Mouse (Mus musculus) limb, embryonic 15.5 days (tissue): ENCODE measurements around the gene Zfp566. TPM values are rescaled to one million over a fixed set of nuclear protein-coding genes. Genes with fewer than 3 reads are reported as not detected.
"Not testable (repeated sequence)": the region's sequence is repeated elsewhere in the genome, so short reads cannot be mapped to it uniquely, and the experiment has no call there.

Experiments used
- ATAC-seq: fragments of 200-750 bp; cut with Nextera tagmentation; 2 replicates; pipeline ENCODE4 v1.8.0; 2017; ENCODE audit warnings: low read depth, moderate TSS enrichment; ENCODE audit not compliant: insufficient number of reproducible peaks, low FRiP score, low TSS enrichment
- H3K27ac ChIP-seq: fragments of 300-500 bp; sonication (generic); 2 replicates; pipeline ENCODE4 v1.5.1; 2015; ENCODE audit warnings: moderate library complexity, mild to moderate bottlenecking, inconsistent platforms
- H3K27me3 ChIP-seq: fragments of 300-500 bp; sonication (generic); 2 replicates; pipeline ENCODE4 v1.6.1; 2015; ENCODE audit warnings: inconsistent platforms
- H3K36me3 ChIP-seq: fragments of 300-500 bp; sonication (generic); 2 replicates; pipeline ENCODE4 v1.6.1; 2015; ENCODE audit warnings: inconsistent platforms
- H3K4me1 ChIP-seq: fragments of 300-500 bp; sonication (generic); 2 replicates; pipeline ENCODE4 v1.6.1; 2015; ENCODE audit warnings: inconsistent platforms
- H3K4me2 ChIP-seq: fragments of 300-500 bp; sonication (generic); 2 replicates; pipeline ENCODE4 v1.6.1; 2015; ENCODE audit warnings: mild to moderate bottlenecking, inconsistent platforms
- H3K4me3 ChIP-seq: fragments of 300-500 bp; sonication (generic); 2 replicates; pipeline ENCODE4 v1.5.1; 2015; ENCODE audit warnings: mild to moderate bottlenecking, inconsistent platforms
- H3K9ac ChIP-seq: fragments of 300-500 bp; sonication (generic); 2 replicates; pipeline ENCODE4 v1.6.1; 2015; ENCODE audit warnings: inconsistent platforms
- H3K9me3 ChIP-seq: fragments of 300-500 bp; sonication (generic); 2 replicates; pipeline ENCODE4 v1.6.1; 2016; ENCODE audit warnings: inconsistent platforms
- WGBS: fragments of 180-500 bp; shearing (Covaris S2); methylation state at CpG from one replicate; pipeline ENCODE4 v1.1.7; 2015; 5-methylcytosine and 5-hydroxymethylcytosine counted together
- polyA plus RNA-seq: library from polyadenylated mRNA; unstranded; fragments of >200 nt; fragmentation: Nextera tagmentation; extraction: Ambion mirVana; gene quantifications from 2 replicates; pipeline ENCODE4 v1.2.1, GENCODE M21; 2015

Zfp566 gene
- 9.5 and 12.7 TPM in 2 replicates for polyA plus RNA-seq

GRCm38 (mm10) chr7:30090092-30090969 lies at the start of gene Zfp566, which contains the start of gene Gm26920:
Gene Zfp566 (minus strand): TSS chr7:30090527.
Gene Gm26920 (minus strand): TSS chr7:30090410.
- Histone ChIP-seq H3K9ac (peak within 1 kb of the TSS; percentile 61), H3K27me3 (no peaks in the 10 kb centered on the region), H3K4me3 (peak within 1 kb of the TSS; percentile 62), H3K4me1 (peaks cover 25% of the 10 kb centered on the region), H3K36me3 (peaks cover 18% of the 10 kb centered on the region), H3K9me3 (no peaks in the 10 kb centered on the region), H3K4me2 (peak within 1 kb of the TSS; percentile 73), H3K27ac (peak within 1 kb of the TSS; percentile 87)
- under 1% methylated on average over 40 of the region's 40 CpGs for WGBS
- ATAC-seq = peak; percentile 92

- H3K9me3 ChIP-seq = no peaks in the 10 kb centered on the region
- no peaks in the 10 kb centered on the region for H3K4me1 ChIP-seq
- H3K4me3 ChIP-seq = no peak overlapping the region
- no peak overlapping the region for H3K9ac ChIP-seq
- H3K36me3 ChIP-seq = peaks cover 76% of the 10 kb centered on the region
- no peak overlapping the region for H3K4me2 ChIP-seq
- no peak for ATAC-seq
- no peak overlapping the region for H3K27ac ChIP-seq
- 92% methylated on average over 10 of the region's 10 CpGs for WGBS
- H3K27me3 ChIP-seq = no peaks in the 10 kb centered on the region
Measured at GRCm38 (mm10) chr7:30136826-30137225, 46.5 kb upstream of the Zfp566 start.

DNA sequence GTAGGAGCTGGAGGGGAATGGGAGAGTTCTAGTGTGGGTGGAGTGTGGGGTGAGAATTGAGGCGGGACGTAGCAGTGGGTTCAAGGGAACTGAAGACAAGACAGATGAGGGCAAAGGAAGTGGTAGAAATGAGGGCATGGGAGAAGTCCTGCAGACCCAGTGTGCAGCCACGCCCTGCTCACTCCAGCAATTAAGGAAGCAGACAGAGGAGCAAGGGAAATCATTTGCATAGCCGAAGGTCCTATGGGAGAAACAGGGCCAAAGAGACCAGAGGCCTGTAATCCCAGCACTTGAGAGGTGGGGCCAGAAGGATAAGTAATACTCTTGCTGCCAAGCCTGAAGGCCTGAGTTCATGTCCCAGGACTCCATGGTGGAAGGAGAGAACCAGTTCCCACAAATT lies 42.1 kb upstream of the Zfp566 start:
- no peak overlapping the region for H3K4me2 ChIP-seq
- no peak overlapping the region for H3K9ac ChIP-seq
- H3K27ac ChIP-seq = no peak overlapping the region
- no peaks in the 10 kb centered on the region for H3K9me3 ChIP-seq
- H3K36me3 ChIP-seq = peaks cover 88% of the 10 kb centered on the region
- ATAC-seq = no peak
- WGBS = 87% methylated on average over 4 of the region's 4 CpGs
- no peak overlapping the region for H3K4me3 ChIP-seq
- no peaks in the 10 kb centered on the region for H3K4me1 ChIP-seq
- no peaks in the 10 kb centered on the region for H3K27me3 ChIP-seq

GRCm38 (mm10) chr7:30129900-30130299 lies 39.6 kb upstream of the Zfp566 start:
- no peak overlapping the region for H3K4me3 ChIP-seq
- no peaks in the 10 kb centered on the region for H3K27me3 ChIP-seq
- no peaks in the 10 kb centered on the region for H3K4me1 ChIP-seq
- no peak overlapping the region for H3K9ac ChIP-seq
- H3K27ac ChIP-seq = no peak overlapping the region
- peaks cover 85% of the 10 kb centered on the region for H3K36me3 ChIP-seq
- H3K9me3 ChIP-seq = no peaks in the 10 kb centered on the region
- no peak for ATAC-seq
- 97% methylated on average over 8 of the region's 8 CpGs for WGBS
- H3K4me2 ChIP-seq = no peak overlapping the region

DNA sequence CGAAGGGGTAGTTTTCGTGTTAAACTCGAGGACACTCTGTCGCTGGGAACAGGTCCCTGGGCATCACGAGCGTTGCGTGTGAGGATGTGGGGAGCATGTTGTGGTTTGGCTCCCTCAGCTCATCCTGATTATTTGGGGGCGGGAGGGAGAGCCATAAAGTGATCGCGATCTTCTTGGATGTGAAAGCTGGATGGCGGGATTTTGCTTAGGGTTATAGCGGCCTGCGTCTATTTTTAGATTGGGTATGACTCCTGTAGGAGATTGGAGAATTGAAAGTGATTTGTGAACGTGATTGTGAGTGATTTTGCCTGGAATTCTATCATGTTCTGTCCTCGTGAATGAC lies 31.8 kb upstream of the Zfp566 start:
- ATAC-seq = no peak

GRCm38 (mm10) chr7:30121308-30122187 lies 31.2 kb upstream of the Zfp566 start, which contains the start of gene Zfp382:
Gene Zfp382 (plus strand): TSS chr7:30121942.
- Histone ChIP-seq H3K9me3 (no peaks in the 10 kb centered on the region), H3K9ac (peak within 1 kb of the TSS; percentile 70), H3K36me3 (peaks cover 11% of the 10 kb centered on the region; the same call in 1 of the 2 replicates), H3K4me1 (peaks cover 3% of the 10 kb centered on the region; the same call in 1 of the 2 replicates), H3K4me2 (peak within 1 kb of the TSS; percentile 82), H3K27me3 (no peaks in the 10 kb centered on the region), H3K27ac (peak within 1 kb of the TSS; percentile 90), H3K4me3 (peak within 1 kb of the TSS; percentile 63)
- peak; percentile 92 for ATAC-seq
- under 1% methylated on average over 61 of the region's 61 CpGs for whole genome bisulfite sequencing

More for the DNA sequence above, 31.8 kb upstream of the Zfp566 start:
- no peaks in the 10 kb centered on the region for H3K27me3 ChIP-seq
- peaks cover 3% of the 10 kb centered on the region; the same call in 1 of the 2 replicates for H3K4me1 ChIP-seq
- 3% methylated on average over 15 of the region's 15 CpGs for WGBS
- H3K4me3 ChIP-seq = peak overlapping the region; percentile 63
- peak overlapping the region; percentile 82 for H3K4me2 ChIP-seq
- no peaks in the 10 kb centered on the region for H3K9me3 ChIP-seq
- H3K9ac ChIP-seq = peak overlapping the region; percentile 70
- peak overlapping the region; percentile 90 for H3K27ac ChIP-seq
- peaks cover 17% of the 10 kb centered on the region for H3K36me3 ChIP-seq

- H3K4me1 ChIP-seq, H3K9ac ChIP-seq, ATAC-seq, H3K9me3 ChIP-seq, H3K36me3 ChIP-seq, H3K4me2 ChIP-seq, H3K27ac ChIP-seq, H3K27me3 ChIP-seq, H3K4me3 ChIP-seq: not testable (repeated sequence)
- 92% methylated on average over 12 of the region's 12 CpGs for WGBS
Measured at GRCm38 (mm10) chr7:30117935-30118334, 27.6 kb upstream of the Zfp566 start.

- H3K36me3 ChIP-seq = no peaks in the 10 kb centered on the region
- 92% methylated on average over 5 of the region's 5 CpGs for WGBS
- no peak overlapping the region for H3K27ac ChIP-seq
- H3K9ac ChIP-seq = no peak overlapping the region
- no peak overlapping the region for H3K4me2 ChIP-seq
- H3K9me3 ChIP-seq = peaks cover 10% of the 10 kb centered on the region
- no peaks in the 10 kb centered on the region for H3K27me3 ChIP-seq
- no peak overlapping the region for H3K4me3 ChIP-seq
- no peak for ATAC-seq
- no peaks in the 10 kb centered on the region for H3K4me1 ChIP-seq
Measured at GRCm38 (mm10) chr7:30116076-30116475, 25.7 kb upstream of the Zfp566 start.

GRCm38 (mm10) chr7:30099297-30099696 lies 9.0 kb upstream of the Zfp566 start:
- H3K27me3 ChIP-seq = no peaks in the 10 kb centered on the region
- H3K36me3 ChIP-seq = peaks cover 63% of the 10 kb centered on the region
- no peak for ATAC-seq
- WGBS = 92% methylated on average over 13 of the region's 13 CpGs
- no peak overlapping the region for H3K4me3 ChIP-seq
- H3K9ac ChIP-seq = no peak overlapping the region
- H3K4me1 ChIP-seq = peaks cover under 1% of the 10 kb centered on the region
- no peak overlapping the region for H3K27ac ChIP-seq
- no peak overlapping the region for H3K4me2 ChIP-seq
- peaks cover 8% of the 10 kb centered on the region; the same call in 1 of the 2 replicates for H3K9me3 ChIP-seq

DNA sequence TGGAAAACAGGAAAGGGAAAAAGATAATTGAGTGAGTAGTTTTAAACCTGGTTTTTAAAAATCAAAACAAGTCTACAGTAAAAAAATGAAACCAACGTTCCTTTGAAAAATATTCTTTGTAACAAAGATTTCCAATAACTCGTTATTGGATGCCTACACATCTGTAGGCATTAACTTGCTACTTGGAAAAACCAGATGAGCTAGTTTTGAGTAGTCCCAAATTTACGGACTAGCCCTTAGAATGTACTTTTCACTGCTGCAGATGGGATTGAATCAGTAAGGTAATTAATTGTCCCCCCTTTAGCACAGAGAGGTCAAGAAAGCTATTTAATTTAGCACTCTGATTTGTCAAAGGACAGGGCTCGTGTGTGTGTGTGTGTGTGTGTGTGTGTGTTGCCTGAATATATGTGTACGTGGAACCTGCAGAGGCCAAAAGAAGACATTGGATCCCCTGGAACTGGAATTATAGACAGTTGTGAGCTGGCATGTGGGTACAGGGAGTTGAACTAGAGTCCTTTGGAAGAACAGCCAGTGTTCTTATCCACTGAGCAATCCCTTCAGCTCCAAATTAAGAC lies 5.3 kb upstream of the Zfp566 start:
- Histone ChIP-seq H3K27me3 (no peaks in the 10 kb centered on the region), H3K4me3 (peak overlapping the region; percentile 62), H3K9ac (peak overlapping the region; percentile 37; the same call in 1 of the 2 replicates), H3K9me3 (no peaks in the 10 kb centered on the region), H3K4me2 (peak overlapping the region; percentile 55), H3K4me1 (peaks cover 7% of the 10 kb centered on the region), H3K36me3 (peaks cover 32% of the 10 kb centered on the region), H3K27ac (peak overlapping the region; percentile 99)
- 2% methylated on average over 5 of the region's 5 CpGs for WGBS
- ATAC-seq = no peak

DNA sequence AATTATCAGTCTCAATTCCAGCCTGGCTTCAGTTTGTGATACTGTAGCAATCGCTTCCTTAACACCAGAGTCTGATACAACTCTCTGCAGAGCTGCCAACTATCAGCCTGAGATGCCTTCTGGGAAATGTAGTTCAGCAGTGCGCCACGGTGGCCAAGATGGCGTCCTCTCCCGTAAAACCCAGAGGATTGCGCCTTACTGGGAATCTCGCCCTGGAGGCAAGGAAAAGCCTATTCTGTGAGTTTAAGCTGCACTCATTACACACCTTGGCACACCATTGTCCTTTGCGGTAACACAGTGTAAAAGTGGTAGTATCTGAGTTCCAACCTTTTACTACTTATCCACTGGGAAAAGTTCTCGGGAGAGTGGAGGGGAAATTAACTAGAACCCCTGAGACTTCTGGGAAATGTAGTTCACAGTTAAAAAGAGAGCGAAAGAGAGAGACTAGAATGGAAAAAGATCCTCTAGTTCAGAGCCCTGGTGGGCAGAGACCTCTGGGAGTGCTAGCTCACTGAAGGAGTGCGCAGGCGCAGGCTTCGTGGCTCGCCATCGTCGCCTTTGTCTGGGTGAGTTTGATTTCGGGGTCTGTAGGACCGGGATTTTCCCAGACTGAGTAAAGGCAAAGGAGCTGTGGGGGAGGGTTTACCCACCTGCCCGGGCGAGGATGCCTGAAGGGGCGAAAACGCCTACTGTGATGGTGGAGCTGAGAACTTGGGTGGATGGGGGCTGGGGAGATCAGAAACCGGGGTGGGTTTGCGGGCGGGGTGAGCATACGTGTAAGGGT lies 4.5 kb upstream of the Zfp566 start, which contains the start of gene Zfp260:
Gene Zfp260, plus strand, starts transcription at position 132 of the 784 bp plus-strand sequence.
- Histone ChIP-seq H3K27me3 (no peaks in the 10 kb centered on the region), H3K27ac (peak within 1 kb of the TSS; percentile 99), H3K9ac (peak within 1 kb of the TSS; percentile 80), H3K36me3 (peaks cover 24% of the 10 kb centered on the region), H3K9me3 (no peaks in the 10 kb centered on the region), H3K4me3 (peak within 1 kb of the TSS; percentile 62), H3K4me2 (peak within 1 kb of the TSS; percentile 55), H3K4me1 (peaks cover 7% of the 10 kb centered on the region)
- peak; percentile 83 for ATAC-seq
- under 1% methylated on average over 26 of the region's 26 CpGs for WGBS
